Mouse (Mus musculus): ENCODE measurements around the gene Gfpt1. TPM values are rescaled to one million over a fixed set of nuclear protein-coding genes. Genes with fewer than 3 reads are reported as not detected.
"Not testable (repeated sequence)": the region's sequence is repeated elsewhere in the genome, so short reads cannot be mapped to it uniquely, and the experiment has no call there.

The Gfpt1 gene
- polyA plus RNA-seq, 1 experiment = 38.0 TPM

GRCm38 (mm10) chr6:87093631-87094030 is 51.0 kb downstream of the Gfpt1 start:
- 88% methylated on average over 8 of the region's 8 CpGs for WGBS
- not testable (repeated sequence) for DNase-seq (ENCODE audit: low read depth, low spot score)

DNA sequence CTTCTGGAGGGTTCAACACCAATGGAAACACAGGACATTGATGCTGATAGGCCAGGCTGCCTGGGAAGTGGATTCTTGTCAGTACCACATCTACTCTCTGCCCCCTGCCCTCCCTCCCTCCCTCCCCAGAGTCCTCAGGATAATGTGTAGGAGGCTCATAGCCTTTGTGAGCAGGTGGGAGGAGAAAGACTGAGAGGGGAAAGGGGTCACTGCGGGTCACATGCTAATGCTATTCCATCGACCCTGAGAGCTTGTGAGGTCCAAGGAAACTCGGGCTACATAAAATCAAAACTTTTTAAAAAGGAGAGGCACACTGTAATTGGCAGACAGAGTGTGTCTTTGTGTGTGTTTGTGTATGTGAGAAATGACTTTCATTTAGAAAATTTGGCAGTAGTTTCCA is 56.6 kb downstream of the Gfpt1 start:
- whole genome bisulfite sequencing = 21% methylated on average over 3 of the region's 3 CpGs

GRCm38 (mm10) chr6:87099671-87100296 is 57.1 kb downstream of the Gfpt1 start:
- 49% methylated on average over 7 of the region's 7 CpGs for WGBS
- no peak for DNase-seq (ENCODE audit: low read depth, low spot score)

More for the DNA sequence above, 56.6 kb downstream of the Gfpt1 start:
- no peak for DNase-seq (ENCODE audit: low read depth, low spot score)

- DNase-seq (ENCODE audit: low read depth, low spot score) = no peak
- WGBS = 74% methylated on average over 9 of the region's 9 CpGs
These were observed 57.8 kb downstream of the Gfpt1 start for GRCm38 (mm10) chr6:87100297-87101020.

- peak; percentile 44 for DNase-seq (ENCODE audit: low read depth, low spot score)
- WGBS = 10% methylated on average over 12 of the region's 12 CpGs
These were observed 58.8 kb downstream of the Gfpt1 start for GRCm38 (mm10) chr6:87101281-87101954.

DNA sequence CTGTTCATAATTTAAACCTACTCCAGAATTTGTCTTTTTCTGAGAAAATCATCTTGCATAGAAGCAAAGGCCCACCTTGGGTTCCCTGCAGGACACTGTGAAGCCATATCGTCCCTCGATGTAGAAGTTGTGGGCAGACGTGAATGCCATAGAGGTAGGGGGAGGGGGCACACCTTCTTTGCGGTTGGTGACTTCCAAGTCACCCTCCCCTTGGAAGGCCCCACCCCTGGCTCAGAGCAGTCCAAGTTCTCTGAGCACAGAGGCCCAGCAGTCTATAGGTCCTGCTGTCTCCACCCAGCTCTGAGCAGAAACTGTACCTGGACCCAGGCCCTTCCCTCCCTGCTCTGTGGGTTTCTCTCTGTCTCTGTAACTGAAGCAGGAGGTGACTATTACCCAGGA is 59.3 kb downstream of the Gfpt1 start:
- 16% methylated on average over 4 of the region's 4 CpGs for WGBS
- DNase-seq (ENCODE audit: low read depth, low spot score) = no peak

DNA sequence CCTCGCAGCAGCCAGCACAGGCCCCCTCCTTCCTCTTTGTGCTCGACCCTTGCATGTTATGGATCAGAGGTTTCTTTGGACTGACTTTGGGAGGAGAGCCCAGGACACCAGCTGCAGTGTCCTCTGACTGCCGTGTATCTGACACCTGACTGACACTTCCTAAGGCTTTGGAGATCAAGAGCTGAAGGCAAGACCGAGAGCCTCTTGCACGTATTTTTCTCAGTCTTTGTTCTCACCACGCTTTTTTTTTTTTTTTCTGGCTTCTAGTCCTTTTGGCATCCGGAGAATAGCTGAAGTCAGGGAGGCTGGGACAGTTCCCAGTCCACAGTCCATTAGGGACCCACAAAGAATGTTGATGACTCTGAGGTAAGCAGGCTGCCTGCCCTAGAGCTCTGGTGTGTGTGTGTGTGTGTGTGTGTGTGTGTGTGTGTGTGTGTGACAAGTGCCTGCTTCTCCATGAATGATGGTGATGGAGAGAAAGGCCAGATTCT is 59.8 kb downstream of the Gfpt1 start:
- WGBS = 43% methylated on average over 7 of the region's 7 CpGs
- DNase-seq (ENCODE audit: low read depth, low spot score) = no peak

DNA sequence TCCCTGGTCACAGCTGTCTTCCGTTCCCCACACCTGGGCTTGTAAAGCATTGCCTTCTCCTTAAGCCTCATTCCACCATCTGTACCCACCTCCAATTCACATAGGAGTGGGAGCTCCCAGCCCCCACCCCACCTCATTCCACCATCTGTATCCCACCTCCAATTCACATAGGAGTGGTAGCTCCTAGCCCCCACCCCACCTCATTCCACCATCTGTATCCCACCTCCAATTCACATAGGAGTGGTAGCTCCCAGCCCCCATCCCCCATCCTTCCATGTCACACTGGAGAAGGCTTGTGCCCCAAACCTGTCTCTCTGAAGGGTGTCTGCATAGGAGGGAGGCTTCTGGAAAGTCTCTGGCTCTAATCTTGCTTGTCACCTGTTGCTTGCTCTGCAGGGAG is 60.7 kb downstream of the Gfpt1 start:
- no peak for DNase-seq (ENCODE audit: low read depth, low spot score)
- WGBS = 95% methylated on average over 1 of the region's 1 CpGs

- DNase-seq (ENCODE audit: low read depth, low spot score) = no peak
- 79% methylated on average over 11 of the region's 11 CpGs for WGBS
These were observed 61.6 kb downstream of the Gfpt1 start, which contains the start of gene D6Ertd527e for GRCm38 (mm10) chr6:87104123-87104796. Gene D6Ertd527e (plus strand): TSS chr6:87104746.

- WGBS = 84% methylated on average over 1 of the region's 1 CpGs
- no peak for DNase-seq (ENCODE audit: low read depth, low spot score)
These were observed 68.8 kb downstream of the Gfpt1 start for GRCm38 (mm10) chr6:87111493-87111892.

DNA sequence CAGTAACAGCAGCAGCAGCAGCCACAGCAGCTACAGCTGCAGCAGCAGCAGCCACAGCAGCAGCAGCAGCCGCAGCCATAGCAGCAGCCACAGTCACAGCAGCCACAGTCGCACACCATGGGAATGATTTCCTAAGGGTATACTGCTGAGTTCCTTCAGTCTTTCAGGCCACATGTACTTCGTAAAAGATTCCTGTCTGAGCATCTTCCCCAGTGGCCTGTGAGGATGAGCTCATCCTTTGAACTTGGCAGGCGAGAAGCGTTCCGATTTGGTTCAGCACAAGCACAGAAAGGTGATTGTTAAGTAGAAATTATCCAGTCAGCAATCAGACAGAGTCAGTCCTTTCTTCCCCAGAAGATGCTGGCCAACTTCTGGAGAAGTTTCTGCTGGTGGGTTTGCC is 69.5 kb downstream of the Gfpt1 start:
- DNase-seq (ENCODE audit: low read depth, low spot score) = no peak
- 74% methylated on average over 6 of the region's 6 CpGs for WGBS

- no peak for DNase-seq (ENCODE audit: low read depth, low spot score)
- 87% methylated on average over 2 of the region's 2 CpGs for WGBS
These were observed 73.3 kb downstream of the Gfpt1 start for GRCm38 (mm10) chr6:87115981-87116380.

DNA sequence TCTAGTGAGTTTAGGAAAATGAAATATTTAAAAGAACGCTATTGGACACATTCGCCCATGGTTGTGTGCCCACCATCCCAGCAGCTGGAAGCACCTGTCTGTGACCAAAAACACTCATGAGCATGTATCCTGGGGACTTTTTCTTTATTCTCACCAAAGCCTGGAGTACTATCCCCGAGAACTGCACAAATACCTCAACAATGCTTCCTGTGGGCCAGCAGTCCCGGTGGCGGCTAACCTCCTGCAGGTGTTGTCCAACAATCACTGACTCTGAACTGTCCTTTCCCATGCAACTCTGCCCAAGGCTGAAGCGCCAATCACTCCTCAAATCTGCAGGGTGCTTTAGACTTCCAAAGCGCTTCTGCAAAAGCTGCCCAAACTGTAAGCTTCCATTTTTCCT is 74.0 kb downstream of the Gfpt1 start:
- no peak for DNase-seq (ENCODE audit: low read depth, low spot score)
- 94% methylated on average over 7 of the region's 7 CpGs for WGBS

- no peak for DNase-seq (ENCODE audit: low read depth, low spot score)
- WGBS = 52% methylated on average over 20 of the region's 20 CpGs
These were observed 76.6 kb downstream of the Gfpt1 start for GRCm38 (mm10) chr6:87119066-87119837.

GRCm38 (mm10) chr6:87119975-87120374 is 77.3 kb downstream of the Gfpt1 start:
- 27% methylated on average over 4 of the region's 4 CpGs for WGBS
- DNase-seq (ENCODE audit: low read depth, low spot score) = no peak

GRCm38 (mm10) chr6:87120661-87121060 is 78.0 kb downstream of the Gfpt1 start:
- 89% methylated on average over 6 of the region's 6 CpGs for WGBS
- DNase-seq (ENCODE audit: low read depth, low spot score) = no peak

DNA sequence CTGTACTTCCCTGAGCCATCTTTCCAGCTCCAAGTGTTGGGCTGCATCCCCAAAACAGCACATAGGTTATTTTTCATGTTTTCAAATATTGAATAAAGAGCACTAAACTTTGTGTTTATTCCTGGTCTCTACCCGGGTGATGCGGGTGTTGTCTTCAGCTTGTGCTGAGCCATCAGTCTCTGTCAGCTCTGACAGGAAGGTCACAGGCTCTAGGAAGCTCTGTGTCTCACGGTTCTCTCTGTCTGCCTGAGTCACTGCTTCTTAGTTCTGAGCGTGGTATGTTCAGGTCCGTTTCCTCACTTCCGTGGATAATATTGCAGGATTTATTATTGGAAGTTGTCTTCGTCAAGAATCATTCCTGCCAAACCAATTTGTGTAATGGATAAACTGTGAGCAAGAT is 79.3 kb downstream of the Gfpt1 start:
- DNase-seq (ENCODE audit: low read depth, low spot score) = no peak
- WGBS = 62% methylated on average over 7 of the region's 7 CpGs

- 51% methylated on average over 6 of the region's 6 CpGs for WGBS
- DNase-seq (ENCODE audit: low read depth, low spot score) = no peak
These were observed 80.8 kb downstream of the Gfpt1 start for GRCm38 (mm10) chr6:87123406-87123805.

DNA sequence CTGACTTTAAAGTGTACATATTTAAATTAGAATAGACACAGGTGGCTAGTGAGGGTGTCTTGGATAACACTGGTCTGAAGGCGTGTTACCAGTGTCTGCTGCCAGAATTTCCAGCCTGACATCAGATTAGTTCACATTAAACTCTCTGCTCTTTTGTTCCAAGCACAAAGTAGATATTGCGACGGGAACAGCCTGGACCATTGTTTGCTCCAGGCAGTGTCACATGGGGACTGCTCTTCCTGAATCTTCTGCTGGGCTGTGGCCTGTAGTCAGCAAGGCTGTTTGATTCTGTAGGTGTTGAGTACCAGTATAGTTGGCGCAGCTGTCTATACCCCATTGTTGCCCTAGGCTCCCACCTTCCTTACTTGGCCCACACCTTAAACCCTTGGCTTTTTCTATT is 81.3 kb downstream of the Gfpt1 start:
- no peak for DNase-seq (ENCODE audit: low read depth, low spot score)
- 61% methylated on average over 4 of the region's 4 CpGs for WGBS

Data from large intestine, adult 2 months (tissue).